Mouse (Mus musculus) forebrain, embryonic 16.5 days (tissue): ENCODE results near the gene Mecom. TPM values are rescaled to one million over a fixed set of nuclear protein-coding genes. Genes with fewer than 3 reads are reported as not detected.

Source experiments
- ATAC-seq: fragments of 200-750 bp; cut with Nextera tagmentation; 2 replicates; pipeline ENCODE4 v1.8.0; 2017; ENCODE audit warnings: mild to moderate bottlenecking, moderate library complexity
- H3K27ac ChIP-seq: fragments of 300-500 bp; sonication (generic); 2 replicates; pipeline ENCODE4 v1.5.1; 2014; ENCODE audit warnings: low read length, control low read depth
- H3K27me3 ChIP-seq: fragments of 300-500 bp; sonication (generic); replicated peaks from 2 replicates; pipeline ENCODE4 v1.6.1; 2014; ENCODE audit warnings: low read length; ENCODE audit not compliant: control insufficient read depth, insufficient read depth
- H3K36me3 ChIP-seq: fragments of 300-500 bp; sonication (generic); 2 replicates; pipeline ENCODE4 v1.6.1; 2014; ENCODE audit not compliant: control insufficient read depth, insufficient read depth
- H3K4me1 ChIP-seq: fragments of 300-500 bp; sonication (generic); replicated peaks from 2 replicates; pipeline ENCODE4 v1.6.1; 2014; ENCODE audit warnings: low read length; ENCODE audit not compliant: control insufficient read depth, insufficient read depth
- H3K4me2 ChIP-seq: fragments of 300-500 bp; sonication (generic); 2 replicates; pipeline ENCODE4 v1.6.1; 2014; ENCODE audit warnings: mild to moderate bottlenecking, low read length, control low read depth
- H3K4me3 ChIP-seq: fragments of 300-500 bp; sonication (generic); replicated peaks from 2 replicates; pipeline ENCODE4 v1.5.1; 2014; ENCODE audit warnings: mild to moderate bottlenecking, low read length, control low read depth
- H3K9ac ChIP-seq: fragments of 300-500 bp; sonication (generic); replicated peaks from 2 replicates; pipeline ENCODE4 v1.6.1; 2014; ENCODE audit warnings: low read depth, low read length, control low read depth
- H3K9me3 ChIP-seq: fragments of 300-500 bp; sonication (generic); 2 replicates; pipeline ENCODE4 v1.6.1; 2016; ENCODE audit warnings: low read length; ENCODE audit not compliant: control insufficient read depth
- WGBS: fragments of 180-500 bp; shearing (Covaris S2); extraction: QIAGEN DNeasy Blood & Tissue Kit; methylation state at CpG from one replicate; pipeline ENCODE4 v1.1.7; 2014; 5-methylcytosine and 5-hydroxymethylcytosine counted together
- polyA plus RNA-seq: library from polyadenylated mRNA; unstranded; fragments of >200 nt; fragmentation: Nextera tagmentation; extraction: Ambion mirVana; gene quantifications from 2 replicates; pipeline ENCODE4 v1.2.1, GENCODE M21; 2015

Gene Mecom
- polyA plus RNA-seq, 1 experiment from 2014 or later, result 2.1 TPM

DNA sequence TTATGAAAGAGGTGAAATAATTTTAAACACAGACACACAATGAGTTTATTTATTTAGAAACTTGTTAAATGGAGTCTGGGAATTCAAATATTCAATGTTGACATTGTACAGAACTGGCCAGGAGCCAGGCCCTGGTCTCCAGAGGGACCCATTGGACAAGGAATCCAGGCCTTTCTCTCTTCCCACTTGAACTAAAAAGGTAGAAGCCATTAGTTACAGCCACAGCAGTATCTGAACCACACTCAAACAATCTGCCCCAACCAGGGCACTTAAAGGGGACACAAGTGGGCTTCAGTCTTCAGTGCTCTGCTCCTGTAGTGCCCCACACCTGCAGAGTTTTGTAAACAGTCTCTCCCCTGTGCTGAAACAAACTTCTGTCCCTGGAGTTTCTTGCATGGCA is 44.0 kb downstream of the Mecom start:
- no peak overlapping the region for H3K4me3 ChIP-seq
- peaks cover 21% of the 10 kb centered on the region for H3K4me1 ChIP-seq
- no peak overlapping the region for H3K4me2 ChIP-seq
- H3K27me3 ChIP-seq, result peaks cover 24% of the 10 kb centered on the region
- no peaks in the 10 kb centered on the region for H3K36me3 ChIP-seq
- no peaks in the 10 kb centered on the region for H3K9me3 ChIP-seq
- ATAC-seq, result no peak
- no peak overlapping the region for H3K9ac ChIP-seq
- no peak overlapping the region for H3K27ac ChIP-seq

DNA sequence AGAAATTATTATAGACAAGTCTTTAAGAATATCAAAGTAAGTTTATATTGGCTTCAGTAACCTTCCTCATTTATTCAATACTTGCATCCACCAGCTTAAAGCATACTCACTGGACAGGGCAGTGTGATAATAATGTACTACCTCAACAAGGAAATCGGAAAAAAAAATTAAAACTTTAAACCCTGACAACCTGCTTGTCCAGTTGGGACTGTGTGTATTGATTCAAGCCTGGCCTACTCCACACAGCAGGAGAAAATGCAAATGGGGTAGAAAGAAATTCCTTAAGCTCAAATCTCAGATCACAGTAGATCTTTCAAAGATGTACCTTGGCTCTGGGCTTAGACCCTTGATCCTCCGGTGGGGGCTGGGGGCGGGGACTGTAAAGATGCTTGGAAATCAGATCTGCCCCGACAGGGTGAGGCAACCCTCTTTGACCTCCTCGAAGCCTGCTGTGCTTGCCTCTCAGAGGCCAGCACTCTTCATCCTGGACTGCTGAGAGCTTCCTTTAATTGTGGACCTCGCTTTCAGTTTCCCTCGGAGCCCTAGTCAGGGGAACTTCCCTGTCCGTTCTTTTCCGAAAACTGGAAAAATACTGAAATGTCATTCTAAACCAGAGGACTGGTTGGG is 49.5 kb downstream of the Mecom start:
- no peak for ATAC-seq
- 21% methylated on average over 9 of the region's 9 CpGs for WGBS
- no peaks in the 10 kb centered on the region for H3K27me3 ChIP-seq
- H3K9ac ChIP-seq, result no peak overlapping the region
- no peak overlapping the region for H3K27ac ChIP-seq
- no peaks in the 10 kb centered on the region for H3K4me1 ChIP-seq
- no peak overlapping the region for H3K4me3 ChIP-seq
- no peak overlapping the region for H3K4me2 ChIP-seq
- no peaks in the 10 kb centered on the region for H3K36me3 ChIP-seq
- 0 out of 2 replicates have a peak, but pooled peaks cover under 1% of the 10 kb centered on the region for H3K9me3 ChIP-seq

DNA sequence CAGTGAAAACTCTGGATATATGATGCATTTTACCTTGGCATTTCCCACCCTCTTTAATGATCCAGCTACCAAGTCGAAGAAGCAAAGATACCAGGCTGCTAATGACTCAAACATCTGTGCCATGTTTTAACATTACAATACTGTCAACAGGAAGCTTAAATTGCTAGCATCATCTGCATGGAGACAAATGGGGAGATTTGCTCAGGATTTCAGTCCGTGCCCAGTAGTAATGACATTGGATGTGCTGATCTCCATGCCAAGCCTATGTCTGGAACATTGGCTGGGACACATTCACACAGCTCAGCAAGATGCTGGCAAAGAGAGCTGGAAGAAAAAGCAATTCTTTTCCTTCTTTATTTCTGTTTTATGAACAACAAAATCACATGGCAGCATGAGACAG is 53.4 kb downstream of the Mecom start:
- no peak overlapping the region for H3K9ac ChIP-seq
- WGBS, result 61% methylated on average over 2 of the region's 2 CpGs
- H3K4me2 ChIP-seq, result no peak overlapping the region
- H3K9me3 ChIP-seq, result peaks cover 5% of the 10 kb centered on the region; the same call in 1 of the 2 replicates
- no peak overlapping the region for H3K4me3 ChIP-seq
- no peak overlapping the region for H3K27ac ChIP-seq
- no peak for ATAC-seq
- H3K4me1 ChIP-seq, result no peaks in the 10 kb centered on the region
- H3K27me3 ChIP-seq, result no peaks in the 10 kb centered on the region
- no peaks in the 10 kb centered on the region for H3K36me3 ChIP-seq

DNA sequence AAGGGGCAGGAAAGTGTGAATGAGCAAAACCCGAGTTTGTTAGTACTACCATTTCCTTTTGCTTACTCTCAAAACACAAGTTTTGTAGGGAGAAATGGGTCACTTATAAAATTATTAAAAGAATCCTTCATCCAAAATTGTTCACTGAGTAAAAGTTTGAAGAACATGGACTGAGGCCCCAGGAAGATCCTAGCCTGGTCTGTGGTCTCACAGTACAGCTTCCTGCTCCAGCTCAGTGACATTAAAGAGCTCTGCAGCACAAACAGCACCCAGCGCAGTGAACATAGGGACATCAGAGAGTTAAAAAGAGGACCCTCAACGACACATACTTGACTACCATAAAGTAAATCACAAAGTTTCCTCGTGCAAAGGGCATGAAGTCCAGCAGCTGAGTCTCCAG is 59.0 kb downstream of the Mecom start:
- WGBS, result 75% methylated on average over 4 of the region's 4 CpGs
- H3K36me3 ChIP-seq, result no peaks in the 10 kb centered on the region
- ATAC-seq, result no peak
- no peak overlapping the region for H3K27ac ChIP-seq
- no peaks in the 10 kb centered on the region for H3K27me3 ChIP-seq
- H3K9me3 ChIP-seq, result peaks cover 5% of the 10 kb centered on the region; the same call in 1 of the 2 replicates
- no peak overlapping the region for H3K4me2 ChIP-seq
- no peaks in the 10 kb centered on the region for H3K4me1 ChIP-seq
- H3K9ac ChIP-seq, result no peak overlapping the region
- H3K4me3 ChIP-seq, result no peak overlapping the region

DNA sequence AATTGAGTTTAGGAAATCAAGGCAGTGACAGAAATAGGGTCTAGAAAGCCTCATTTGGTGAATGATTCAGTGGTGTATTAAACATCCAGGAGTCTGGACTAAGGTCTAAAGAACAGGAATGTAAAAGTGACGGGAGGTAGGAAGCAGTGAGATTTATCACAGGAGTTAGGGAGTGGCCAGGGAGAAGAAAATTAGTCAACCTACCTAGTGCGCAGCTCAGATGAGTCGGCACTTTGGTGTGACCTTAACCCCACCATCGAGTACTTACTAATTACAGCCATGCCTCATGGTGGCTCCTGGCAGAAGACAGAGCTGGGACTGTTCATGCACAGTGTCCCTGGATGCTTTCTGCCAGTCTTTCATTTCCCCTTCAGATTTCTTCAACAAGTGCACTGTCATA is 61.4 kb downstream of the Mecom start:
- Histone ChIP-seq H3K36me3 (no peaks in the 10 kb centered on the region), H3K4me1 (no peaks in the 10 kb centered on the region), H3K9me3 (no peaks in the 10 kb centered on the region), H3K27me3 (no peaks in the 10 kb centered on the region), H3K27ac (no peak overlapping the region), H3K4me3 (no peak overlapping the region), H3K4me2 (no peak overlapping the region), H3K9ac (no peak overlapping the region)
- ATAC-seq, result no peak
- 91% methylated on average over 4 of the region's 4 CpGs for WGBS

DNA sequence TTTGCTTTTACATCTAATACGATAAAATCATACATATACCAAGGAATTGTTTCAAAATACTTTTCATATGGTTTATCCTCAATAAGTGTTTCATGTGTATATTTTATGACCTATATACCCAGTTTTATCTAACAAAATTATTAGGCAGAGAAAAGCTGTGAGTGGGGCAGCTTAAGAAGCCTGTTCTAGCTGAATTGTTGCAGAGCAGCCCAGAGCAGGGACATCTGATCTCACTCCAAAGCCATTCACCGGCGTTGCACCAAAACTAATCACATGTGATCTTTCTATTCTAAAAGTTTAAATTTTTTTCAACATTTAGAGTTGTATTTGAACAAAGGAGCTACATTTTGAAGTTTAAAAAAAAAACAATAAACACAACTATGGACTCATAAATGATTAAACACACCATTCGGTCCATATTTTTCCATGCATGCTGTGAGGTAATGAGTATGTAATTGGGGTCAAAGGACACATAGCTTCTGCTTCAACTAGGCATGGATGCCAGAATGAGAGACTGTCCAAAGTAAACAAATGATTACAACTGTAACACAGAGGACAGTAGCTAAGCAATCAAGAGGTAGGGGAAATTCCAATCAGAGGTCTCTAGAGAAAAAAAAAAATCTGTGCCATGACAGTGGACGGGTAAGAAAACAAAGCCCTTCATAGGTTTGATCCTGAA is 64.7 kb downstream of the Mecom start:
- H3K4me1 ChIP-seq, result no peaks in the 10 kb centered on the region
- H3K9me3 ChIP-seq, result no peaks in the 10 kb centered on the region
- H3K4me2 ChIP-seq, result no peak overlapping the region
- no peak overlapping the region for H3K9ac ChIP-seq
- H3K27ac ChIP-seq, result no peak overlapping the region
- H3K36me3 ChIP-seq, result no peaks in the 10 kb centered on the region
- no peak overlapping the region for H3K4me3 ChIP-seq
- H3K27me3 ChIP-seq, result no peaks in the 10 kb centered on the region
- 12% methylated on average over 5 of the region's 5 CpGs for WGBS
- no peak for ATAC-seq

DNA sequence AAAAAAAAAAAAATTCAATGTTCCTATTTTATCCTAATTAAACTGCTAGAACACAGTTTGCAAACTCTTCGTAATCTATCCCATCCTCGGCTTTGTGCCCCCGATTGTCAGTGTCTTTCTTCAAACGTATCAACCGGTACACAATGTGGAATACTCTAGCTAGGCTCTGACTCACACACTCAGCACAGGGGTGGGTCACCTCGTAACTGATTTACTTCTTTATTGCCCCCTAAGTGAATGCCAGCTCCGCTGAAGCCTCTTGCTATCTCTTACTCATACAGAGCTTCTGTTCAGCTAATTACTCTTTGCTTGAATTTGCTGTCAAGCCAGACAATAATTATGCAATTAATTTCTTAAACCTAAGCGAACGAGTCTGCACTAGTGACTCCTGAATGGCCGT is 66.1 kb downstream of the Mecom start:
- H3K9me3 ChIP-seq, result no peaks in the 10 kb centered on the region
- H3K4me2 ChIP-seq, result no peak overlapping the region
- no peaks in the 10 kb centered on the region for H3K27me3 ChIP-seq
- 51% methylated on average over 10 of the region's 10 CpGs for WGBS
- no peaks in the 10 kb centered on the region for H3K36me3 ChIP-seq
- H3K27ac ChIP-seq, result no peak overlapping the region
- no peaks in the 10 kb centered on the region for H3K4me1 ChIP-seq
- H3K4me3 ChIP-seq, result no peak overlapping the region
- H3K9ac ChIP-seq, result no peak overlapping the region
- ATAC-seq, result no peak

DNA sequence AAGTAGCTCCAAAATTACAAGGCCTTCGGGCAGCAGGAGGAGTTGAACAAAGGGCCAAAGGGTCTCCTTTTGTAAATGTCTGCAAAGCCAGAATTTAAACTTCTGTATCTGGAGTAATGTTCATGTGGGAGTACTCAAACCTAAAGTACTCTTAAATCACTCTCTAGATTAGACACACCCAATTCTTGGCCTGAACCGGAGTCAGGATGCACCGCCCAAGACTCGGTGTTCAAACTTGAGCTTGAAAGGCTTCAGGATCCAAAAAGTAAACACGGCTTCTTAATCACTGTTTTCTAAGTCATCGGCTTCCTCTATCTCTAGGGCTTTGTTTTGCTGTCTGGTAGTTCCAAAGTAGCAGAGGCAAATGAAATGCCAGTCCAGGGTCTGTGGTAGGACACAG is 67.3 kb downstream of the Mecom start:
- Histone ChIP-seq H3K27me3 (no peaks in the 10 kb centered on the region), H3K27ac (no peak overlapping the region), H3K4me3 (no peak overlapping the region), H3K36me3 (no peaks in the 10 kb centered on the region), H3K9me3 (no peaks in the 10 kb centered on the region), H3K4me1 (no peaks in the 10 kb centered on the region), H3K4me2 (no peak overlapping the region), H3K9ac (no peak overlapping the region)
- 87% methylated on average over 6 of the region's 6 CpGs for WGBS
- ATAC-seq, result no peak

DNA sequence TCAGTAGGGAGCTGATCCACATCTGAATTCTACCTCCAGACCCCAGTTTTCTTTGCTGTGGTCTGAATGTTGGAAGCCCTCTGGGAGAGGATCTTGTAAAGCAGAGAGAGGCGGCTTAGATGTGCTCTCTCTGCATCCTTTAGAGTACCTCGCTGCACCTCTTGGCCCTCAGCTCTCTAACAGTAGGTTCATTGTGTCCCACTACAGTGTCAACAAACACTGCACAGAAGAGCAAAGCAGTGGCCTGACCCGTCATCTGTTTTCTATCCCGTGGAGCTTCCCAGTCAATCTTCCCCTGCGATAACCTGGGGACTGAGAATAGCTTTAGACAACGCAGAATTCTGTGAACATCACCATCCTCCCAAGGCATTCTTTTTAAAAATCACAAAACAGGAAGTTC is 69.6 kb downstream of the Mecom start:
- H3K27me3 ChIP-seq, result no peaks in the 10 kb centered on the region
- WGBS, result 66% methylated on average over 6 of the region's 6 CpGs
- no peak overlapping the region for H3K4me2 ChIP-seq
- H3K36me3 ChIP-seq, result no peaks in the 10 kb centered on the region
- ATAC-seq, result no peak
- H3K9me3 ChIP-seq, result no peaks in the 10 kb centered on the region
- no peaks in the 10 kb centered on the region for H3K4me1 ChIP-seq
- no peak overlapping the region for H3K4me3 ChIP-seq
- H3K27ac ChIP-seq, result no peak overlapping the region
- no peak overlapping the region for H3K9ac ChIP-seq
